ENCODE assay signal across 8 mouse cellular contexts in the genomic region with DNA sequence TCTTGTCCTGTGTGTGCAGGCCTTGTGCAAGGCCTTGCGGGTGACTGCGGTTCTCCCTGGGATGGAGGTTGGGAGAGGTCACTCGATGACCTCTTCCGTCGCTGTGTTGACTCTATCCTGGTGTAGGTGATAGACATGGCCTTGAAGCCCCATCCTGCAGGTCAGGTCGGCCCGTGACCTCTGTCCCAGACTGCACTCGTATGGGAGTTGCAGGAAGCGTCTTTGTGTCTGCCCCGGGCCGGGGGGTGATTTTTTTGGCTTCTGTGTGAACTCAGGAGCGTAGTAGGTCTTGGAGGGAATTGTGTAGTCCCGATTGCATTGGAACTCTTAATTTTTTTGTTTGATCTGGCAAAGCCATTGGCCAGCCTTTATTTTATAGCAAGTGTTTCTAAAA. TPM values are rescaled to one million over a fixed set of nuclear protein-coding genes. Genes with fewer than 3 reads are reported as not detected.
DNase-seq lines count a peak whose midpoint lies in the region; ATAC-seq and TF ChIP-seq lines count a peak whose summit lies in the region.

No protein-coding gene starts in this region.

- TF ChIP-seq EP300 in ES-Bruce4 (IDR thresholded peaks at IDR 0.05; ENCODE audit: insufficient read depth, low read depth, low read length) = no peak
- no peak for TF ChIP-seq EP300 in liver, postnatal 0 days (IDR thresholded peaks at IDR 0.05; ENCODE audit: low read depth)

- peak overlapping the region; percentile 84 for H3K27ac ChIP-seq in heart, embryonic 12.5 days (ENCODE audit: poor library complexity, severe bottlenecking)
- H3K27ac ChIP-seq in ES-Bruce4 (ENCODE audit: insufficient read depth, low read length) = 0 out of 2 replicates have a peak overlapping the region, but pooled peaks have one; percentile 13
- peak overlapping the region; percentile 92 for H3K27ac ChIP-seq in forebrain, embryonic 15.5 days (replicated peaks)
- H3K27ac ChIP-seq in liver, postnatal 0 days (ENCODE audit: low read depth) = peak overlapping the region; percentile 96

- DNase-seq in heart, postnatal 25 days (ENCODE audit: low spot score) = no peak
- no peak for DNase-seq in liver, postnatal 0 days
- DNase-seq in frontal cortex, postnatal 14 days (ENCODE audit: low spot score in 2 of 2) = no peak
- no peak for DNase-seq in right cerebral cortex, postnatal 25 days
- no peak for DNase-seq in frontal cortex, adult 2 months (ENCODE audit: extremely low spot score in 1 of 2, low spot score in 1 of 2)

- H3K9ac ChIP-seq in heart, embryonic 12.5 days = peak overlapping the region; percentile 89
- peak overlapping the region; percentile 50 for H3K9ac ChIP-seq in ES-Bruce4 (ENCODE audit: low read depth, poor library complexity, severe bottlenecking)
- peak overlapping the region; percentile 62 for H3K9ac ChIP-seq in forebrain, embryonic 15.5 days (replicated peaks)
- peak overlapping the region; percentile 94 for H3K9ac ChIP-seq in liver, postnatal 0 days (replicated peaks)

- WGBS in heart, embryonic 12.5 days = 8% methylated on average over 13 of the region's 13 CpGs
- 7% methylated on average over 13 of the region's 13 CpGs for WGBS in forebrain, embryonic 15.5 days
- 6% methylated on average over 13 of the region's 13 CpGs for WGBS in liver, postnatal 0 days (ENCODE audit: insufficient replicate concordance)

- peak overlapping the region; percentile 75 for H3K4me3 ChIP-seq in heart, embryonic 12.5 days
- peak overlapping the region; percentile 88 for H3K4me3 ChIP-seq in ES-Bruce4 (ENCODE audit: low read depth, low read length)
- peak overlapping the region; percentile 50 for H3K4me3 ChIP-seq in forebrain, embryonic 15.5 days
- peak overlapping the region; percentile 94 for H3K4me3 ChIP-seq in liver, postnatal 0 days (ENCODE audit: low read depth, low read length)

- no peaks in the 10 kb centered on the region for H3K36me3 ChIP-seq in heart, embryonic 12.5 days
- no peaks in the 10 kb centered on the region for H3K36me3 ChIP-seq in ES-Bruce4 (ENCODE audit: control insufficient read depth, insufficient read depth, low read length, poor library complexity, severe bottlenecking)
- H3K36me3 ChIP-seq in forebrain, embryonic 15.5 days = no peaks in the 10 kb centered on the region
- H3K36me3 ChIP-seq in liver, postnatal 0 days (replicated peaks; ENCODE audit: insufficient read depth, low read length) = no peaks in the 10 kb centered on the region

- peak overlapping the region; percentile 96 for H3K4me2 ChIP-seq in heart, embryonic 12.5 days
- H3K4me2 ChIP-seq in forebrain, embryonic 15.5 days (replicated peaks) = peak overlapping the region; percentile 57
- H3K4me2 ChIP-seq in liver, postnatal 0 days (ENCODE audit: low read depth, low read length) = peak overlapping the region; percentile 94

- no peak for TF ChIP-seq CTCF in ES-Bruce4 (IDR thresholded peaks at IDR 0.05; ENCODE audit: low read depth, low read length)
- no peak for TF ChIP-seq CTCF in liver, postnatal 0 days (IDR thresholded peaks at IDR 0.05; ENCODE audit: low read depth)

- intact Hi-C loops in heart, postnatal 25 days (cut with DNase I) = no loop called here

- ATAC-seq in heart, embryonic 12.5 days (ENCODE audit: insufficient number of reproducible peaks, low FRiP score) = peak; percentile 49; the same call in 1 of the 2 replicates
- no peak for ATAC-seq in forebrain, embryonic 15.5 days (replicated peaks)
- ATAC-seq in liver, postnatal 0 days = peak; percentile 70

- H3K9me3 ChIP-seq in heart, embryonic 12.5 days (replicated peaks) = no peaks in the 10 kb centered on the region
- H3K9me3 ChIP-seq in ES-Bruce4 (replicated peaks; ENCODE audit: control insufficient read depth, insufficient read depth, low read length, poor library complexity, severe bottlenecking) = no peaks in the 10 kb centered on the region
- H3K9me3 ChIP-seq in forebrain, embryonic 15.5 days = no peaks in the 10 kb centered on the region
- no peaks in the 10 kb centered on the region for H3K9me3 ChIP-seq in liver, postnatal 0 days (ENCODE audit: low read length)

- H3K27me3 ChIP-seq in heart, embryonic 12.5 days (replicated peaks) = no peaks in the 10 kb centered on the region
- no peaks in the 10 kb centered on the region for H3K27me3 ChIP-seq in ES-Bruce4 (ENCODE audit: control insufficient read depth, insufficient read depth, low read length, poor library complexity, severe bottlenecking)
- no peaks in the 10 kb centered on the region for H3K27me3 ChIP-seq in forebrain, embryonic 15.5 days
- no peaks in the 10 kb centered on the region for H3K27me3 ChIP-seq in liver, postnatal 0 days (ENCODE audit: insufficient read depth, low read length)

- H3K4me1 ChIP-seq in heart, embryonic 12.5 days (replicated peaks) = peaks cover 42% of the 10 kb centered on the region
- H3K4me1 ChIP-seq in ES-Bruce4 (ENCODE audit: control insufficient read depth, insufficient read depth, low read length) = peaks cover 4% of the 10 kb centered on the region
- H3K4me1 ChIP-seq in forebrain, embryonic 15.5 days = peaks cover 52% of the 10 kb centered on the region
- peaks cover 54% of the 10 kb centered on the region for H3K4me1 ChIP-seq in liver, postnatal 0 days (ENCODE audit: insufficient read depth)

- TF ChIP-seq POLR2A in ES-Bruce4 (IDR thresholded peaks at IDR 0.05; ENCODE audit: insufficient read depth, low read length) = no peak

RNA-seq across cellular contexts. Expression of a gene that starts 0.6 kb away (rescaled TPM):
- polyA plus RNA-seq in heart, embryonic 12.5 days (2016; fragmentation: Nextera tagmentation; extraction: Ambion mirVana) = 95.6 and 100.0 TPM in 2 replicates
- total RNA-seq in heart, postnatal 25 days (2021) = 1,000 to 10,000 TPM in 1 of 2 experiments, 100 to 1,000 TPM in 1; 984 to 1,036 TPM
- 218 and 235 TPM in 2 replicates for polyA plus RNA-seq in ES-Bruce4 (2011; ENCODE audit: insufficient read depth, insufficient read length, low read depth, missing spikeins)
- 141 and 169 TPM in 2 replicates for polyA plus RNA-seq in forebrain, embryonic 15.5 days (2015; fragmentation: Nextera tagmentation; extraction: Ambion mirVana)
- 105 and 110 TPM in 2 replicates for polyA plus RNA-seq in liver, postnatal 0 days (2015; fragmentation: Nextera tagmentation; extraction: Ambion mirVana)
- polyA plus RNA-seq in frontal cortex, adult 2 months (2012; rRNA removed) = 1,752 and 1,773 TPM in 2 replicates

RNA-seq across cellular contexts. Expression of a gene that starts 58.9 kb away (rescaled TPM):
- polyA plus RNA-seq in heart, embryonic 12.5 days (2016; fragmentation: Nextera tagmentation; extraction: Ambion mirVana) = 0.69 and 0.72 TPM in 2 replicates
- total RNA-seq in heart, postnatal 25 days (2021) = under 1 TPM; 0.84 to 0.99 TPM
- polyA plus RNA-seq in ES-Bruce4 (2011; ENCODE audit: insufficient read depth, insufficient read length, low read depth, missing spikeins) = 0.43 and 0.55 TPM in 2 replicates
- polyA plus RNA-seq in forebrain, embryonic 15.5 days (2015; fragmentation: Nextera tagmentation; extraction: Ambion mirVana) = 1.2 and 1.5 TPM in 2 replicates
- 0.73 TPM in 2 replicates for polyA plus RNA-seq in liver, postnatal 0 days (2015; fragmentation: Nextera tagmentation; extraction: Ambion mirVana)
- 1.8 TPM in 2 replicates for polyA plus RNA-seq in frontal cortex, adult 2 months (2012; rRNA removed)

Comparison
In these comparisons a context has a peak if more than half of its experiments do, and no peak if none do; other contexts are left out.
1. H3K27ac ChIP-seq: peak in every context shown above with its lines; median percentile 96 in liver, postnatal 0 days; 92 in forebrain, embryonic 15.5 days; 84 in heart, embryonic 12.5 days; 13 in ES-Bruce4.